Mouse (Mus musculus): Measurements from ENCODE around the gene Ccnd3. TPM values are rescaled to one million over a fixed set of nuclear protein-coding genes. Genes with fewer than 3 reads are reported as not detected.

Gene Ccnd3
- polyA plus RNA-seq, 1 experiment from 2014 or later, result 451 TPM

- no peak overlapping the region for H3K9ac ChIP-seq
- H3K9me3 ChIP-seq, result no peaks in the 10 kb centered on the region
- ATAC-seq (ENCODE audit: extremely low read depth, insufficient number of reproducible peaks, low FRiP score, low TSS enrichment), result no peak
- H3K4me3 ChIP-seq, result no peak overlapping the region
- peaks cover 7% of the 10 kb centered on the region for H3K4me1 ChIP-seq
- H3K27ac ChIP-seq (replicated peaks), result no peak overlapping the region
- 71% methylated on average over 9 of the region's 10 CpGs for WGBS
- H3K4me2 ChIP-seq, result no peak overlapping the region
- H3K36me3 ChIP-seq, result no peaks in the 10 kb centered on the region
- no peaks in the 10 kb centered on the region for H3K27me3 ChIP-seq (replicated peaks)
Measured at GRCm38 (mm10) chr17:47554621-47555020, 49.8 kb downstream of the Ccnd3 start.

GRCm38 (mm10) chr17:47557179-47557578, 52.3 kb downstream of the Ccnd3 start:
- no peaks in the 10 kb centered on the region for H3K9me3 ChIP-seq
- no peak overlapping the region for H3K27ac ChIP-seq (replicated peaks)
- H3K4me1 ChIP-seq, result peaks cover 13% of the 10 kb centered on the region
- H3K4me2 ChIP-seq, result no peak overlapping the region
- H3K27me3 ChIP-seq (replicated peaks), result no peaks in the 10 kb centered on the region
- no peak for ATAC-seq (ENCODE audit: extremely low read depth, insufficient number of reproducible peaks, low FRiP score, low TSS enrichment)
- no peak overlapping the region for H3K4me3 ChIP-seq
- 49% methylated on average over 3 of the region's 3 CpGs for WGBS
- no peak overlapping the region for H3K9ac ChIP-seq
- H3K36me3 ChIP-seq, result no peaks in the 10 kb centered on the region

GRCm38 (mm10) chr17:47559726-47560125, 54.9 kb downstream of the Ccnd3 start:
- Histone ChIP-seq H3K27me3 (replicated peaks) (no peaks in the 10 kb centered on the region), H3K4me1 (peaks cover 13% of the 10 kb centered on the region), H3K9me3 (no peaks in the 10 kb centered on the region), H3K36me3 (no peaks in the 10 kb centered on the region), H3K27ac (replicated peaks) (peak overlapping the region; percentile 61; the same call in 1 of the 2 replicates), H3K4me2 (0 out of 2 replicates have a peak overlapping the region, but pooled peaks have one; percentile 15), H3K9ac (peak overlapping the region; percentile 6; the same call in 1 of the 2 replicates), H3K4me3 (no peak overlapping the region)
- ATAC-seq (ENCODE audit: extremely low read depth, insufficient number of reproducible peaks, low FRiP score, low TSS enrichment), result no peak
- WGBS, result 30% methylated on average over 6 of the region's 6 CpGs

- Histone ChIP-seq H3K9me3 (no peaks in the 10 kb centered on the region), H3K9ac (no peak overlapping the region), H3K4me3 (no peak overlapping the region), H3K4me2 (no peak overlapping the region), H3K27me3 (replicated peaks) (no peaks in the 10 kb centered on the region), H3K4me1 (peaks cover 20% of the 10 kb centered on the region), H3K36me3 (no peaks in the 10 kb centered on the region), H3K27ac (replicated peaks) (no peak overlapping the region)
- WGBS, result 81% methylated on average over 6 of the region's 6 CpGs
- ATAC-seq (ENCODE audit: extremely low read depth, insufficient number of reproducible peaks, low FRiP score, low TSS enrichment), result no peak
Measured at GRCm38 (mm10) chr17:47562875-47563274, 58.0 kb downstream of the Ccnd3 start.

GRCm38 (mm10) chr17:47564612-47565011, 59.8 kb downstream of the Ccnd3 start:
- Histone ChIP-seq H3K36me3 (no peaks in the 10 kb centered on the region), H3K27ac (replicated peaks) (no peak overlapping the region), H3K9ac (no peak overlapping the region), H3K27me3 (replicated peaks) (no peaks in the 10 kb centered on the region), H3K9me3 (no peaks in the 10 kb centered on the region), H3K4me3 (no peak overlapping the region), H3K4me1 (peaks cover 13% of the 10 kb centered on the region), H3K4me2 (no peak overlapping the region)
- 56% methylated on average over 5 of the region's 5 CpGs for WGBS
- ATAC-seq (ENCODE audit: extremely low read depth, insufficient number of reproducible peaks, low FRiP score, low TSS enrichment), result no peak

- Histone ChIP-seq H3K9me3 (no peaks in the 10 kb centered on the region), H3K4me3 (no peak overlapping the region), H3K27ac (replicated peaks) (no peak overlapping the region), H3K27me3 (replicated peaks) (no peaks in the 10 kb centered on the region), H3K9ac (no peak overlapping the region), H3K36me3 (no peaks in the 10 kb centered on the region), H3K4me1 (0 out of 2 replicates have a peak, but pooled peaks cover 7% of the 10 kb centered on the region), H3K4me2 (no peak overlapping the region)
- 45% methylated on average over 2 of the region's 2 CpGs for WGBS
- ATAC-seq (ENCODE audit: extremely low read depth, insufficient number of reproducible peaks, low FRiP score, low TSS enrichment), result no peak
Measured at GRCm38 (mm10) chr17:47566133-47566532, 61.3 kb downstream of the Ccnd3 start.

- H3K9ac ChIP-seq, result 0 out of 2 replicates have a peak overlapping the region, but pooled peaks have one; percentile 11
- peak overlapping the region; percentile 76 for H3K27ac ChIP-seq (replicated peaks)
- H3K4me3 ChIP-seq, result no peak overlapping the region
- no peaks in the 10 kb centered on the region for H3K9me3 ChIP-seq
- no peaks in the 10 kb centered on the region for H3K36me3 ChIP-seq
- H3K4me1 ChIP-seq, result 0 out of 2 replicates have a peak, but pooled peaks cover 7% of the 10 kb centered on the region
- H3K27me3 ChIP-seq (replicated peaks), result no peaks in the 10 kb centered on the region
- 48% methylated on average over 3 of the region's 3 CpGs for WGBS
- H3K4me2 ChIP-seq, result no peak overlapping the region
- ATAC-seq (ENCODE audit: extremely low read depth, insufficient number of reproducible peaks, low FRiP score, low TSS enrichment), result no peak
Measured at GRCm38 (mm10) chr17:47567271-47567670, 62.4 kb downstream of the Ccnd3 start.

- Histone ChIP-seq H3K9ac (no peak overlapping the region), H3K4me2 (no peak overlapping the region), H3K36me3 (no peaks in the 10 kb centered on the region), H3K27me3 (replicated peaks) (no peaks in the 10 kb centered on the region), H3K4me3 (no peak overlapping the region), H3K9me3 (no peaks in the 10 kb centered on the region), H3K4me1 (0 out of 2 replicates have a peak, but pooled peaks cover 7% of the 10 kb centered on the region), H3K27ac (replicated peaks) (no peak overlapping the region)
- WGBS, result 76% methylated on average over 3 of the region's 3 CpGs
- ATAC-seq (ENCODE audit: extremely low read depth, insufficient number of reproducible peaks, low FRiP score, low TSS enrichment), result no peak
Measured at GRCm38 (mm10) chr17:47568389-47568788, 63.5 kb downstream of the Ccnd3 start.

GRCm38 (mm10) chr17:47568951-47569527, 64.2 kb downstream of the Ccnd3 start:
- 82% methylated on average over 10 of the region's 10 CpGs for WGBS
- Histone ChIP-seq H3K9ac (no peak overlapping the region), H3K4me3 (no peak overlapping the region), H3K27me3 (replicated peaks) (no peaks in the 10 kb centered on the region), H3K4me2 (no peak overlapping the region), H3K9me3 (no peaks in the 10 kb centered on the region), H3K36me3 (no peaks in the 10 kb centered on the region), H3K27ac (replicated peaks) (no peak overlapping the region), H3K4me1 (0 out of 2 replicates have a peak, but pooled peaks cover 7% of the 10 kb centered on the region)
- ATAC-seq (ENCODE audit: extremely low read depth, insufficient number of reproducible peaks, low FRiP score, low TSS enrichment), result no peak

GRCm38 (mm10) chr17:47571621-47572020, 66.8 kb downstream of the Ccnd3 start:
- no peak overlapping the region for H3K9ac ChIP-seq
- 49% methylated on average over 7 of the region's 7 CpGs for WGBS
- H3K27me3 ChIP-seq (replicated peaks), result no peaks in the 10 kb centered on the region
- no peak for ATAC-seq (ENCODE audit: extremely low read depth, insufficient number of reproducible peaks, low FRiP score, low TSS enrichment)
- no peaks in the 10 kb centered on the region for H3K9me3 ChIP-seq
- no peak overlapping the region for H3K4me3 ChIP-seq
- H3K4me2 ChIP-seq, result no peak overlapping the region
- H3K36me3 ChIP-seq, result no peaks in the 10 kb centered on the region
- 0 out of 2 replicates have a peak, but pooled peaks cover 7% of the 10 kb centered on the region for H3K4me1 ChIP-seq
- no peak overlapping the region for H3K27ac ChIP-seq (replicated peaks)

- Histone ChIP-seq H3K4me2 (no peak overlapping the region), H3K4me1 (0 out of 2 replicates have a peak, but pooled peaks cover 3% of the 10 kb centered on the region), H3K9ac (no peak overlapping the region), H3K4me3 (no peak overlapping the region), H3K36me3 (no peaks in the 10 kb centered on the region), H3K27me3 (replicated peaks) (no peaks in the 10 kb centered on the region), H3K9me3 (no peaks in the 10 kb centered on the region), H3K27ac (replicated peaks) (no peak overlapping the region)
- ATAC-seq (ENCODE audit: extremely low read depth, insufficient number of reproducible peaks, low FRiP score, low TSS enrichment), result no peak
Measured at GRCm38 (mm10) chr17:47572436-47572835, 67.6 kb downstream of the Ccnd3 start.

- H3K9me3 ChIP-seq, result no peaks in the 10 kb centered on the region
- H3K36me3 ChIP-seq, result no peaks in the 10 kb centered on the region
- no peaks in the 10 kb centered on the region for H3K27me3 ChIP-seq (replicated peaks)
- no peak overlapping the region for H3K9ac ChIP-seq
- H3K4me1 ChIP-seq, result no peaks in the 10 kb centered on the region
- no peak overlapping the region for H3K4me3 ChIP-seq
- H3K4me2 ChIP-seq, result no peak overlapping the region
- no peak for ATAC-seq (ENCODE audit: extremely low read depth, insufficient number of reproducible peaks, low FRiP score, low TSS enrichment)
- WGBS, result 56% methylated on average over 8 of the region's 8 CpGs
- no peak overlapping the region for H3K27ac ChIP-seq (replicated peaks)
Measured at GRCm38 (mm10) chr17:47574028-47574427, 69.2 kb downstream of the Ccnd3 start.

Measured in heart, embryonic 13.5 days (tissue).